Mouse (Mus musculus): ENCODE data around the gene Gm21954. TPM values are rescaled to one million over a fixed set of nuclear protein-coding genes. Genes with fewer than 3 reads are reported as not detected.

Gene Gm21954
- polyA plus RNA-seq (2015; fragmentation: Nextera tagmentation; extraction: Ambion mirVana), result not detected in 2 replicates

- Histone ChIP-seq H3K27me3 (no peaks in the 10 kb centered on the region), H3K4me2 (replicated peaks) (no peak within 1 kb of the TSS), H3K27ac (replicated peaks) (no peak within 1 kb of the TSS), H3K4me1 (0 out of 2 replicates have a peak, but pooled peaks cover 4% of the 10 kb centered on the region), H3K36me3 (no peaks in the 10 kb centered on the region), H3K4me3 (replicated peaks) (no peak within 1 kb of the TSS), H3K9me3 (replicated peaks) (no peaks in the 10 kb centered on the region), H3K9ac (no peak within 1 kb of the TSS)
- 91% methylated on average over 2 of the region's 2 CpGs for WGBS
- ATAC-seq (ENCODE audit: insufficient number of reproducible peaks, low FRiP score, low TSS enrichment, low read depth), result no peak
These were observed at the start of gene Gm21954 for GRCm38 (mm10) chr3:55472110-55472509. Gm21954 (minus strand) TSS chr3:55472210.

- no peaks in the 10 kb centered on the region for H3K9me3 ChIP-seq (replicated peaks)
- H3K27me3 ChIP-seq, result no peaks in the 10 kb centered on the region
- peaks cover 20% of the 10 kb centered on the region for H3K4me1 ChIP-seq
- no peak overlapping the region for H3K9ac ChIP-seq
- H3K27ac ChIP-seq (replicated peaks), result no peak overlapping the region
- H3K36me3 ChIP-seq, result no peaks in the 10 kb centered on the region
- no peak overlapping the region for H3K4me2 ChIP-seq (replicated peaks)
- ATAC-seq (ENCODE audit: insufficient number of reproducible peaks, low FRiP score, low TSS enrichment, low read depth), result no peak
- 51% methylated on average over 8 of the region's 8 CpGs for WGBS
- no peak overlapping the region for H3K4me3 ChIP-seq (replicated peaks)
These were observed 49.8 kb upstream of the Gm21954 start for GRCm38 (mm10) chr3:55521776-55522175.

GRCm38 (mm10) chr3:55520240-55521180 is 48.5 kb upstream of the Gm21954 start:
- 8% methylated on average over 12 of the region's 12 CpGs for WGBS
- no peak overlapping the region for H3K4me2 ChIP-seq (replicated peaks)
- no peaks in the 10 kb centered on the region for H3K36me3 ChIP-seq
- no peak overlapping the region for H3K27ac ChIP-seq (replicated peaks)
- no peaks in the 10 kb centered on the region for H3K27me3 ChIP-seq
- 0 out of 2 replicates have a peak, but pooled peaks have one; percentile 58 for ATAC-seq (ENCODE audit: insufficient number of reproducible peaks, low FRiP score, low TSS enrichment, low read depth)
- H3K4me1 ChIP-seq, result peaks cover 22% of the 10 kb centered on the region
- H3K9me3 ChIP-seq (replicated peaks), result no peaks in the 10 kb centered on the region
- no peak overlapping the region for H3K9ac ChIP-seq
- no peak overlapping the region for H3K4me3 ChIP-seq (replicated peaks)

- Histone ChIP-seq H3K4me2 (replicated peaks) (peak overlapping the region; percentile 24), H3K36me3 (no peaks in the 10 kb centered on the region), H3K9me3 (replicated peaks) (no peaks in the 10 kb centered on the region), H3K27ac (replicated peaks) (peak overlapping the region; percentile 8; the same call in 1 of the 2 replicates), H3K4me1 (0 out of 2 replicates have a peak, but pooled peaks cover 12% of the 10 kb centered on the region), H3K27me3 (no peaks in the 10 kb centered on the region), H3K9ac (no peak overlapping the region), H3K4me3 (replicated peaks) (peak overlapping the region; percentile 8; the same call in 1 of the 2 replicates)
- ATAC-seq (ENCODE audit: insufficient number of reproducible peaks, low FRiP score, low TSS enrichment, low read depth), result no peak
- 39% methylated on average over 17 of the region's 17 CpGs for WGBS
These were observed 45.5 kb upstream of the Gm21954 start for GRCm38 (mm10) chr3:55517454-55518014.

- no peak overlapping the region for H3K27ac ChIP-seq (replicated peaks)
- no peak overlapping the region for H3K4me3 ChIP-seq (replicated peaks)
- 64% methylated on average over 5 of the region's 5 CpGs for WGBS
- H3K4me1 ChIP-seq, result 0 out of 2 replicates have a peak, but pooled peaks cover 6% of the 10 kb centered on the region
- no peaks in the 10 kb centered on the region for H3K36me3 ChIP-seq
- H3K9me3 ChIP-seq (replicated peaks), result no peaks in the 10 kb centered on the region
- H3K27me3 ChIP-seq, result no peaks in the 10 kb centered on the region
- H3K9ac ChIP-seq, result no peak overlapping the region
- no peak overlapping the region for H3K4me2 ChIP-seq (replicated peaks)
- ATAC-seq (ENCODE audit: insufficient number of reproducible peaks, low FRiP score, low TSS enrichment, low read depth), result no peak
These were observed 44.0 kb upstream of the Gm21954 start for GRCm38 (mm10) chr3:55515966-55516365.

GRCm38 (mm10) chr3:55511658-55512057 is 39.6 kb upstream of the Gm21954 start:
- no peaks in the 10 kb centered on the region for H3K27me3 ChIP-seq
- no peak overlapping the region for H3K9ac ChIP-seq
- H3K4me1 ChIP-seq, result 0 out of 2 replicates have a peak, but pooled peaks cover 2% of the 10 kb centered on the region
- no peak overlapping the region for H3K4me2 ChIP-seq (replicated peaks)
- peaks cover 6% of the 10 kb centered on the region; the same call in 1 of the 2 replicates for H3K36me3 ChIP-seq
- ATAC-seq (ENCODE audit: insufficient number of reproducible peaks, low FRiP score, low TSS enrichment, low read depth), result peak; percentile 62
- WGBS, result 26% methylated on average over 6 of the region's 6 CpGs
- no peaks in the 10 kb centered on the region for H3K9me3 ChIP-seq (replicated peaks)
- peak overlapping the region; percentile 60 for H3K27ac ChIP-seq (replicated peaks)
- H3K4me3 ChIP-seq (replicated peaks), result no peak overlapping the region

- WGBS, result 85% methylated on average over 7 of the region's 7 CpGs
- Histone ChIP-seq H3K9ac (no peak overlapping the region), H3K4me1 (no peaks in the 10 kb centered on the region), H3K9me3 (replicated peaks) (no peaks in the 10 kb centered on the region), H3K4me2 (replicated peaks) (no peak overlapping the region), H3K36me3 (peaks cover 6% of the 10 kb centered on the region; the same call in 1 of the 2 replicates), H3K27ac (replicated peaks) (peak overlapping the region; percentile 44; the same call in 1 of the 2 replicates), H3K4me3 (replicated peaks) (no peak overlapping the region), H3K27me3 (no peaks in the 10 kb centered on the region)
- no peak for ATAC-seq (ENCODE audit: insufficient number of reproducible peaks, low FRiP score, low TSS enrichment, low read depth)
These were observed 38.2 kb upstream of the Gm21954 start for GRCm38 (mm10) chr3:55510198-55510597.

GRCm38 (mm10) chr3:55499298-55499697 is 27.3 kb upstream of the Gm21954 start:
- no peaks in the 10 kb centered on the region for H3K27me3 ChIP-seq
- no peak overlapping the region for H3K27ac ChIP-seq (replicated peaks)
- H3K36me3 ChIP-seq, result no peaks in the 10 kb centered on the region
- H3K4me1 ChIP-seq, result peaks cover 7% of the 10 kb centered on the region; the same call in 1 of the 2 replicates
- no peaks in the 10 kb centered on the region for H3K9me3 ChIP-seq (replicated peaks)
- H3K9ac ChIP-seq, result no peak overlapping the region
- 76% methylated on average over 7 of the region's 7 CpGs for WGBS
- ATAC-seq (ENCODE audit: insufficient number of reproducible peaks, low FRiP score, low TSS enrichment, low read depth), result no peak
- no peak overlapping the region for H3K4me3 ChIP-seq (replicated peaks)
- H3K4me2 ChIP-seq (replicated peaks), result no peak overlapping the region

GRCm38 (mm10) chr3:55496462-55496941 is 24.5 kb upstream of the Gm21954 start:
- Histone ChIP-seq H3K4me1 (peaks cover 7% of the 10 kb centered on the region; the same call in 1 of the 2 replicates), H3K27ac (replicated peaks) (peak overlapping the region; percentile 55; the same call in 1 of the 2 replicates), H3K9me3 (replicated peaks) (no peaks in the 10 kb centered on the region), H3K4me3 (replicated peaks) (no peak overlapping the region), H3K27me3 (no peaks in the 10 kb centered on the region), H3K4me2 (replicated peaks) (no peak overlapping the region), H3K9ac (no peak overlapping the region), H3K36me3 (no peaks in the 10 kb centered on the region)
- ATAC-seq (ENCODE audit: insufficient number of reproducible peaks, low FRiP score, low TSS enrichment, low read depth), result peak; percentile 63
- 33% methylated on average over 9 of the region's 9 CpGs for WGBS

GRCm38 (mm10) chr3:55495866-55496265 is 23.9 kb upstream of the Gm21954 start:
- Histone ChIP-seq H3K4me1 (peaks cover 7% of the 10 kb centered on the region; the same call in 1 of the 2 replicates), H3K4me3 (replicated peaks) (no peak overlapping the region), H3K36me3 (no peaks in the 10 kb centered on the region), H3K9ac (no peak overlapping the region), H3K9me3 (replicated peaks) (no peaks in the 10 kb centered on the region), H3K4me2 (replicated peaks) (no peak overlapping the region), H3K27ac (replicated peaks) (peak overlapping the region; percentile 39; the same call in 1 of the 2 replicates), H3K27me3 (no peaks in the 10 kb centered on the region)
- no peak for ATAC-seq (ENCODE audit: insufficient number of reproducible peaks, low FRiP score, low TSS enrichment, low read depth)
- WGBS, result 32% methylated on average over 4 of the region's 4 CpGs

GRCm38 (mm10) chr3:55495231-55495630 is 23.2 kb upstream of the Gm21954 start:
- Histone ChIP-seq H3K27ac (replicated peaks) (0 out of 2 replicates have a peak overlapping the region, but pooled peaks have one; percentile 28), H3K4me2 (replicated peaks) (no peak overlapping the region), H3K4me1 (peaks cover 7% of the 10 kb centered on the region; the same call in 1 of the 2 replicates), H3K27me3 (no peaks in the 10 kb centered on the region), H3K9ac (no peak overlapping the region), H3K36me3 (no peaks in the 10 kb centered on the region), H3K4me3 (replicated peaks) (no peak overlapping the region), H3K9me3 (replicated peaks) (no peaks in the 10 kb centered on the region)
- WGBS, result 46% methylated on average over 7 of the region's 7 CpGs
- ATAC-seq (ENCODE audit: insufficient number of reproducible peaks, low FRiP score, low TSS enrichment, low read depth), result no peak

All from embryonic facial prominence, embryonic 15.5 days (tissue).